Mouse (Mus musculus) liver, embryonic 16.5 days (tissue): ENCODE results near the gene Pmm1. TPM values are rescaled to one million over a fixed set of nuclear protein-coding genes. Genes with fewer than 3 reads are reported as not detected.
"Not testable (repeated sequence)": the region's sequence is repeated elsewhere in the genome, so short reads cannot be mapped to it uniquely, and the experiment has no call there.

Experiments used
- ATAC-seq: fragments of 200-750 bp; cut with Nextera tagmentation; 2 replicates; pipeline ENCODE4 v1.8.0; 2017; ENCODE audit warnings: low read depth, mild to moderate bottlenecking, moderate number of reproducible peaks, moderate library complexity
- H3K27ac ChIP-seq: fragments of 300-500 bp; sonication (generic); 2 replicates; pipeline ENCODE4 v1.5.1; 2014; ENCODE audit warnings: mild to moderate bottlenecking, low read length
- H3K27me3 ChIP-seq: fragments of 300-500 bp; sonication (generic); 2 replicates; pipeline ENCODE4 v1.6.1; 2014; ENCODE audit warnings: low read depth, low read length, mixed read lengths; ENCODE audit not compliant: control insufficient read depth, insufficient read depth
- H3K36me3 ChIP-seq: fragments of 300-500 bp; sonication (generic); 2 replicates; pipeline ENCODE4 v1.6.1; 2014; ENCODE audit warnings: mild to moderate bottlenecking; ENCODE audit not compliant: control insufficient read depth, insufficient read depth
- H3K4me1 ChIP-seq: fragments of 300-500 bp; sonication (generic); 2 replicates; pipeline ENCODE4 v1.6.1; 2014; ENCODE audit warnings: low read depth, low read length, mixed read lengths; ENCODE audit not compliant: control insufficient read depth
- H3K4me2 ChIP-seq: fragments of 300-500 bp; sonication (generic); 2 replicates; pipeline ENCODE4 v1.6.1; 2014; ENCODE audit warnings: low read depth, low read length, mixed read lengths
- H3K4me3 ChIP-seq: fragments of 300-500 bp; sonication (generic); 2 replicates; pipeline ENCODE4 v1.5.1; 2014; ENCODE audit warnings: low read depth, mild to moderate bottlenecking, low read length
- H3K9ac ChIP-seq: fragments of 300-500 bp; sonication (generic); 2 replicates; pipeline ENCODE4 v1.6.1; 2014; ENCODE audit warnings: low read depth, low read length
- H3K9me3 ChIP-seq: fragments of 300-500 bp; sonication (generic); replicated peaks from 2 replicates; pipeline ENCODE4 v1.6.1; 2016; ENCODE audit warnings: low read length; ENCODE audit not compliant: control insufficient read depth
- WGBS: fragments of 180-500 bp; shearing (Covaris S2); extraction: QIAGEN DNeasy Blood & Tissue Kit; methylation state at CpG from one replicate; pipeline ENCODE4 v1.1.7; 2014; ENCODE audit not compliant: insufficient replicate concordance; 5-methylcytosine and 5-hydroxymethylcytosine counted together
- polyA plus RNA-seq: library from polyadenylated mRNA; unstranded; fragments of >200 nt; fragmentation: Nextera tagmentation; extraction: Ambion mirVana; gene quantifications from 2 replicates; pipeline ENCODE4 v1.2.1, GENCODE M21; 2015

Pmm1 gene
- polyA plus RNA-seq, 1 experiment from 2014 or later = 13.6 TPM

DNA sequence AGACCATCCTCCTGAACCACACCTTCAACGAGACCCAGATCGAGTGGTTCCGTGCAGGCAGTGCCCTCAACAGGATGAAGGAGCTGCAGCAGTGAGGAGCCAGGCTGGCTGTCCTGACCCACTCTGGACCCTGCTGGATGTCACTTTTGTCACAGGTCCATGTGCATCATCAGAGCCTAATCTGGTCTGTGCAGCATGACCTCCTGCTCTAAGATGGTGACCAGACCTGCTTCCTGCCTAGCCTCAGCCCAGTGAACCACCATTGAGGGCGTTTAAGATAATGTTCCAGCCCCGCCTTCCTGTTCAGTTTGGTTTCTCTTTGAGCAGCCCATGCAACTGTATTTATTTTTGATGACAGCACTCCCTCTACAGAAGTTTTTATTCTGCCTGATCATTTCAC lies 46.1 kb downstream of the Pmm1 start:
- H3K4me3 ChIP-seq = no peak overlapping the region
- no peaks in the 10 kb centered on the region for H3K9me3 ChIP-seq
- H3K4me2 ChIP-seq = no peak overlapping the region
- no peaks in the 10 kb centered on the region for H3K27me3 ChIP-seq
- peak; percentile 25; the same call in 1 of the 2 replicates for ATAC-seq
- peaks cover 38% of the 10 kb centered on the region for H3K36me3 ChIP-seq
- H3K4me1 ChIP-seq = peaks cover 19% of the 10 kb centered on the region
- 41% methylated on average over 5 of the region's 5 CpGs for WGBS
- H3K9ac ChIP-seq = no peak overlapping the region
- H3K27ac ChIP-seq = no peak overlapping the region

DNA sequence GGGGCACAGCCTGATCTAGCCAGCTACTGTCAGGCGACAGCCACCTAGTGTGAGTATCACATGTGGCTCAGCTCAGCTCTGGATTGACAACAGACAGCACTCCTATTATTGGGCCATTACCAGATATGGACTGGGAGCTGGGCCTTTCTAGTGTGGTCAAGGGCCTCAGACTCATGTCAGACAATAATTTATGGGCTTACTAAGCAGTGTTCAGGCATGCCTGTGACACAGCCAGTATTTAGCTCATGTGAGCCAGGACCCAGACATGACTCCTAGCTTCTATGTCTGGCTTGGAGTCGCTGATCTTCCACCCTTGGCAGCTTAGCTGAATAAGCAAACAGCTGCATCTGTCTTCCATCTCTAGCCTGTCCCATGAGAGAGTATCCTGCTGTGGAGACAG lies 48.2 kb downstream of the Pmm1 start:
- Histone ChIP-seq H3K4me3 (no peak overlapping the region), H3K4me1 (peaks cover 19% of the 10 kb centered on the region), H3K9me3 (no peaks in the 10 kb centered on the region), H3K4me2 (no peak overlapping the region), H3K27me3 (no peaks in the 10 kb centered on the region), H3K27ac (no peak overlapping the region), H3K9ac (no peak overlapping the region), H3K36me3 (peaks cover 52% of the 10 kb centered on the region)
- no peak for ATAC-seq
- WGBS = 73% methylated on average over 2 of the region's 2 CpGs

DNA sequence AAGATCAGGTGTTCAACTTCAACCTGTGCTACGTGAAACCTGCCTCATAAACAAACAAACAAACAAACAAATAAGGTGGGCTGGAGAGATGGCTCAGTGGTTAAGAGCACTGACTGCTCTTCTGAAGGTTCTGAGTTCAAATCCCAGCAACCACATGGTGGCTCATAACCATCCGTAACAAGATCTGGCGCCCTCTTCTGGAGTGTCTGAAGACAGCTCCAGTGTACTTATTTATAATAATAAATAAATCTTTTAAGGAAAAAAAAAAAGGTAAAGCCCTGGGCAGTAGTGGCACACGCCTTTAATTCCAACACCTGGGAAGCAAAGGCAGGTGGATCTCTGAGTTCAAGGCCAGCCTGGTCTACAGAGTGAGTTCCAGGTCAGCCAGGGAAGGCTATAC lies 52.0 kb downstream of the Pmm1 start:
- not testable (repeated sequence) for H3K4me1 ChIP-seq, H3K4me2 ChIP-seq, H3K9ac ChIP-seq, H3K27ac ChIP-seq, H3K4me3 ChIP-seq, H3K9me3 ChIP-seq, ATAC-seq, H3K27me3 ChIP-seq
- peaks cover 44% of the 10 kb centered on the region for H3K36me3 ChIP-seq
- 73% methylated on average over 4 of the region's 4 CpGs for WGBS

DNA sequence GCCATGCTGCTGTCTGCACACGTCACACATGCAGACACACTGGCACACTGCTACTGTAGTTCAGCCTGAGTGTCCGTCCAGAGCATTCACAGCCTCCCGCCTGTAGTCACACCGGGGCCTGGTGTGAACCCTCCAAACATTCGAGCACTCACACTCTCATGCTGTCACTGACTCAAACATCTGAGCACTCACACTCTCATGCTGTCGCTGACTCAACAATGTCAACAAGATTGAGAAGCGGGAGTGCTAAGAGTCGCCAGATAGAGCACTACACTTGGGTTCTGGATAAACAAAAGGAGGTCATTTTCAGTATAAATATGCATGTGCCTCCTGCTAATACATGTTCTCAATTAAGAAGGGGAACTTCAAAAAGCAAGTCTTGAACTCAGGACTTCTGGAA lies 52.8 kb downstream of the Pmm1 start:
- Histone ChIP-seq H3K9ac (no peak overlapping the region), H3K4me1 (no peaks in the 10 kb centered on the region), H3K4me3 (no peak overlapping the region), H3K4me2 (no peak overlapping the region), H3K27me3 (no peaks in the 10 kb centered on the region), H3K9me3 (no peaks in the 10 kb centered on the region), H3K27ac (no peak overlapping the region), H3K36me3 (peaks cover 41% of the 10 kb centered on the region)
- 81% methylated on average over 8 of the region's 8 CpGs for WGBS
- no peak for ATAC-seq

DNA sequence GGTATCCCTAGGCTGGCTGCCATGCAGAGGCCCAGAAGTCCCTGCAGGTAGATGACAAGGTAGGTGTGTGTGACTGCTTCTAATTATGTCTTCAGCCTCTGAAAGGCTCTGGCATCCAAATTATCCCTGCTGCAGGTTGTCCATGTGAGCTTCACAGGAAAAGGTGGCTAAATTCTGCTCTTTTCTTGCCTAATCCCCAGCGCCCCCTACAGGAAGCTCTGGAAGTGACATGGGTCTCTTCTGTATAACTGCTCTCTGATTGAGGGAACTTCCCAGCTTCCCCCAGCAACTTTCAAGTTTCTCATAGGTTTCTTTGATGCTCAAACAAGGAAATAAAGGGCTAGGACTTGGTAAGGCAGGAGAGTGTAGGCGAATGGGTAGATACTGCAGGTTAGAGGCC lies 55.8 kb downstream of the Pmm1 start:
- H3K4me1 ChIP-seq = no peaks in the 10 kb centered on the region
- H3K36me3 ChIP-seq = peaks cover 42% of the 10 kb centered on the region
- no peaks in the 10 kb centered on the region for H3K9me3 ChIP-seq
- WGBS = 22% methylated on average over 2 of the region's 2 CpGs
- H3K9ac ChIP-seq = no peak overlapping the region
- H3K4me3 ChIP-seq = no peak overlapping the region
- no peak overlapping the region for H3K27ac ChIP-seq
- H3K27me3 ChIP-seq = no peaks in the 10 kb centered on the region
- H3K4me2 ChIP-seq = no peak overlapping the region
- ATAC-seq = no peak; the same call in 1 of the 2 replicates

Other genes starting within 250 kb of the Pmm1 start
- 4.1 and 4.6 TPM in 2 replicates for gene Zc3h7b, start 215.9 kb downstream of the Pmm1 start, polyA plus RNA-seq
- gene Rangap1, start 215.4 kb downstream of the Pmm1 start, polyA plus RNA-seq = 63.6 and 67.3 TPM in 2 replicates
- 6.3 and 9.2 TPM in 2 replicates for gene Tef, start 158.5 kb downstream of the Pmm1 start, polyA plus RNA-seq
- 11.7 and 14.9 TPM in 2 replicates for gene Tob2, start 102.1 kb downstream of the Pmm1 start, polyA plus RNA-seq
- 72.6 and 79.6 TPM in 2 replicates for gene Phf5a, start 89.0 kb downstream of the Pmm1 start, polyA plus RNA-seq
- gene Aco2, start 88.6 kb downstream of the Pmm1 start, polyA plus RNA-seq = 109 and 114 TPM in 2 replicates
- 53.2 and 55.3 TPM in 2 replicates for gene Polr3h, start 34.7 kb downstream of the Pmm1 start, polyA plus RNA-seq
- 0.83 and 1.3 TPM in 2 replicates for gene Csdc2, start 24.2 kb downstream of the Pmm1 start, polyA plus RNA-seq
- gene 1700029P11Rik, start 19.6 kb upstream of the Pmm1 start, polyA plus RNA-seq = not detected in 2 replicates
- gene Xrcc6, start 26.9 kb upstream of the Pmm1 start, polyA plus RNA-seq = 48.4 and 52.7 TPM in 2 replicates
- 10.7 and 11.5 TPM in 2 replicates for gene Desi1, start 72.9 kb upstream of the Pmm1 start, polyA plus RNA-seq
- gene Snu13, start 86.7 kb upstream of the Pmm1 start, polyA plus RNA-seq = 111 and 121 TPM in 2 replicates
- gene 4930407I10Rik, start 98.2 kb upstream of the Pmm1 start, polyA plus RNA-seq = not detected in 2 replicates
- not detected in 2 replicates for gene Mei1, start 109.1 kb upstream of the Pmm1 start, polyA plus RNA-seq
- gene Ccdc134, start 167.0 kb upstream of the Pmm1 start, polyA plus RNA-seq = 5.3 and 5.5 TPM in 2 replicates
- gene Srebf2, start 186.3 kb upstream of the Pmm1 start, polyA plus RNA-seq = 51.9 and 53.2 TPM in 2 replicates